Mouse (Mus musculus) right cerebral cortex, postnatal 14 days (tissue): ENCODE results near the gene Gm5105.

Source experiments
- DNase-seq: peaks from one replicate; pipeline ENCODE4 v3.0.0; 2022

Gm5105 gene

GRCm38 (mm10) chr3:138068103-138068502 lies 915 bp upstream of the Gm5105 start:
- no peak for DNase-seq

GRCm38 (mm10) chr3:138066348-138066856 lies 786 bp downstream of the Gm5105 start:
- DNase-seq = peak; percentile 14

GRCm38 (mm10) chr3:138065930-138066329 lies 1.3 kb downstream of the Gm5105 start:
- DNase-seq = no peak

- peak; percentile 30 for DNase-seq
Observed at GRCm38 (mm10) chr3:138064732-138065645, 2.2 kb downstream of the Gm5105 start, which contains the start of gene 1110002E22Rik. 1110002E22Rik (plus strand) TSS chr3:138065052.

DNA sequence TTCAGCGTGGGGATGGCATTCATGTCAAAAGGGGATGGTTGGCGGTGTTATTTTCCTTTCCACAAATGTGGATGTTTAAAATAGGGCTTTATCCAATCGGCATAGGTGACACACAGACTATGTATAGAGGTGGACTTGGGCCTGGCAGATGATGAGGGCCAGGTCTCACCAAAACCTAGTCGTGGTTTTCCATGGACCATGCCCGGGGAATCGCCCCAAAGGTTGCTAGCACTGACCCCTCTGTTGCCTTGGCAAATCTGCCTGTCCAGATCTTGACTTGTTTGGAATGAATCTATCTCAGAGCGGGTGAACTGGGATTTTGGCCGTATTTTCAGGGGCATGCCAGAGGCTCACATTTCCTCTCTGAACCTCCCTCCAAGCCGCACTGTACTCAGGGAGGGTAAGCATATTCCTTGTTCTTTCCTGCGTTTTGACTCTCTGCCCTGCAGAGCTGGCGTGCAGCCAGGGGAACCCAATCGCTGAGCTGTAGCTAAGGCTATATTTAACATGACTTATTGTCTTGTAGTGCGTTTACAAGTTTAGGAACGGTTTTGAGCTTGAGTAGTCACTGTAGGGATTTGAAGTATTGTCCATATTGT lies 3.4 kb downstream of the Gm5105 start:
- peak; percentile 49 for DNase-seq

GRCm38 (mm10) chr3:138062673-138063072 lies 4.5 kb downstream of the Gm5105 start:
- no peak for DNase-seq

DNA sequence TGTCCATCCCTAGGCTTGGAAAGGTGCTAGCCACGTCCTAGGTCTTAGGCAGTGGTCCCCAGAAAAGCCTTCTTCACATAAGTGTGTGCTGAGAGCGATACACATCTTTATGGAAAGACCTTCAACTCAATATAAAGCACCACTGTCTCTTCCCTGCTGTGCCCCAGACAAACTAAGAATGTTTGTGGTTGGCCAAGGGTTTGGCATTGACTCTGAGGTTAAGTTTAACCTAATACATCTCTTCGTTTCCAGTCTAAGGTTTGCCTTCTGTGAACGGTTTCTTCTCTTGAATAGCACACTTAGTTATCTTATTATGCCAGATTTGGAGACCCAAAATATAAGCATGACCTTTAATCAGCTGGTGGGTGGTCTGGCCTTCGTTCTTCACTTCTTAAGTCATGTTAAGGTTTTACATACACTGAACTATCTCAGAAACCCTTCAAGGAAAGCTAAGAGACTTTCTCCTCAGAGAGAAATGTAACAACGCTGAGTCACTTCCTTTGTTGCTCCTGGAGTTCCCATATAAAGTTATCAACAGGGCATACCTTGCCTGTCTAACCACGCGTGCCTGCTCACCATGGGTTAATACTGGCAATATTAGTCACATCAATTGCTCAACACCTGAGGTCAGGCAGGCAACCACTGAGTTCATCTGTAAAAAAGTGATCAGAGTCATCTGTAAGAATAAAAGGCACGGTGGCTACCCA lies 5.8 kb downstream of the Gm5105 start:
- no peak for DNase-seq

DNA sequence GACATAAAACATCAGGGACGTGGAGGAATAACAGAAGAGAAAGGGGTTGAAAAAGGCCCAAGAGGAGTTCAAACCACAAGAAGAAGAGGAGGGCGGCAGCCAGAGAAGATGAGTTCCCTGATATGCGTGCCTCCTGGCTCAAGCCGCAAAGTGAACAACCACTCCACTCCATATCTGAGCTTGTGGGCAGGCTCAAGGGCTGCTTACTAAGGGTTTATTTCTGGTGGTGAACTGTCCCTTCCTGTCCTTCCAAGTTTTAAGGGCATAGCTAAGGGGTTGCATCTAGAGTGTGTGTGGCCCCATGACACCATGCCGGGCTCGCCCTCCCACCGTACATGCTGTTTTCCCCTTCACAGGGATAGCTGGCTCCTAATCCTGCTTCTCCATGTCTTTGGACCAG lies 6.8 kb downstream of the Gm5105 start:
- no peak for DNase-seq

- DNase-seq = no peak
Observed at GRCm38 (mm10) chr3:138058226-138058625, 9.0 kb downstream of the Gm5105 start.

- DNase-seq = no peak
Observed at GRCm38 (mm10) chr3:138056976-138057375, 10.2 kb downstream of the Gm5105 start.

DNA sequence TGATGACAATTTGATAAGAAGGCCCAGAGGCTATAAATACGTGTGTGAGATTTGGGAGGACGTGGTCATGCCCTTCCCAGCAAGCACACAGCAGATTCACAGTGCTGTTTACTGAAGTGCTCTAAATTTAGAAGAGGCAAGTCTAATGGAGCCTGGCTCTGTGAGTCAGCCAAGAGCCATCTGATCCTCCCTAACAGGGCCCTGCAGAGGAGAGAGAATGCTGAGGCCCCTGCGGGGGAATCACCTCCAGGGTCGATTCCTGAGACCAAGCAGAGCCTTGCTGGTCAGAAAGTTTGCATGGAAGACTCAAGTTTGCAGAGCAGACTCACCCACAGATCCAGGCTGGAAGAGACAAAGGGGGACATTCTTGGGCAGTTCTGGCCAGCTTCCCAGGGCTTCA lies 13.2 kb downstream of the Gm5105 start:
- no peak for DNase-seq

DNA sequence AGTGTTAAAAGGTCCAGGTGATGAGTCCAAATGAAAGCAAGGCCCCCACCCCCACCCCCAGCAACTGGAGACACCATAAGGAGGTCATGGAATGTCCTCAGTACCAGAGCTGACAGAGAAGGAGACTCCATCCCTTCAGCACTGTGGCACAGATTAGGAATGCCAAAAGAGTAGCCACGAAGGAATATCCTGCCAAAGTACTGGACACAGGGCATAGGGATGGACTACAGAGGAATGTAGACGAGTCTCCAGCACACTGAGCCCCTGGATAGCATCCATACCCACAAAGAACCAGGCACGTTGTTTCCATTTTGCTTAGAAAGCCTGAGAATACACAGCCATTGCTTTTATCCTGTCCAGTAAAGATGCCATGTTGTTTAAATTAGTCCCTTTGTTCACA lies 15.8 kb downstream of the Gm5105 start:
- no peak for DNase-seq

- DNase-seq = no peak
Observed at GRCm38 (mm10) chr3:138050772-138051171, 16.4 kb downstream of the Gm5105 start.

DNA sequence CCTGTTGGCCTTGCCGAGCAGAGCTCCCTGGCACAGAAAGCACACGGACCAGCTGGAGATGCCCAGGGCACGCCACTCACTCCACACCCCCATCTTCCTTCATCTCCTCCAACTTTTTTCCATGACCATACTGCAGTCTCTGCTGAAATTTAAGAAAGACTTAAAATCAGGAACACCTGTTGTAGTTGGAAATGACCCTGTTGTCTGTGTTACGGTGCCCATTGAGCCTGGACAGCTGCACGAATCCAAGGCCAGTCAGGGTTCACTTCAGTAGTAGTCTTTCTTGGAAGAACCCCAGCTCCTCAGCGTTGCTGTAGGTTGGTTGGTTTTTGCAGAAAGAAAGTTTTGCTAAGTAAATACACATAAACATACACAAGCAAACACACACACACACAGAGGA lies 17.6 kb downstream of the Gm5105 start:
- no peak for DNase-seq

DNA sequence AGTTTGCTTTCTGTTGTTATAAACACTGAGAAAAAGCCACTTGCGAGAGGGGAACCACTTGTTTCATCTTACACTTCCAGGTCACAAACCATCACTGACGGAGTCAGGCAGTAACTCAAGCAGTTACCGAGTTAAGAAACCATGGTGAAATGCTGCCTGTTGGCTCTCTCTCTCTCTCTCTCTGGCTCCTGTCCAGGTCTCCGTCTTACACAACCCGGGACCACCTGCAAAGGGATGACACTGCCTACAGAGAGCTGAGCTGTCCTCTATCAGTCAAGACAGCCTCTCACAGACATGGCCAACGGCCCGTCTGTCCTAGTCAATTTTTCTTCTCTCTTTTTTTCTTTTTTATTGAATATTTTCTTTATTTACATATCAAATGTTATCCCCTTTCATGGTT lies 23.9 kb downstream of the Gm5105 start:
- no peak for DNase-seq

- no peak for DNase-seq
Observed at GRCm38 (mm10) chr3:138041591-138042301, 25.4 kb downstream of the Gm5105 start.

DNA sequence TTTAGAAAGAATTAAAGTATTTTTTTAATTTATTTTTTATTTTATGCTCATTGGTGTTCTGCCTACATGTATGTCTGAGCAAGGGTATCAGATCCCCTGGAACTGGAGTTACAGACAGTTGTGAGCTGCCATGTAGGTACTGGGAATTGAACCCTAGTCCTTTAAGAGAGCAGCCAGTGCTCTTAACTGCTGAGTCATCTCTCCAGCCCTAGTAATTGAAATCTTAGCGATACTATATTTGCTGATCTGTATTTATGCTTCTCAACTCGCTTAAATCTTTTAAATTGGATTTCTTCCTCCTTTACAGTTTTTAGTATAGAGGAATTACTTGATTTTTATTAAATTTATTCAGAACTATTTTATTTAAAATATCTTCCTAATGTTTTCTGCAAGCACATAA lies 26.2 kb downstream of the Gm5105 start:
- DNase-seq = no peak

GRCm38 (mm10) chr3:138033986-138034385 lies 33.2 kb downstream of the Gm5105 start:
- no peak for DNase-seq

DNA sequence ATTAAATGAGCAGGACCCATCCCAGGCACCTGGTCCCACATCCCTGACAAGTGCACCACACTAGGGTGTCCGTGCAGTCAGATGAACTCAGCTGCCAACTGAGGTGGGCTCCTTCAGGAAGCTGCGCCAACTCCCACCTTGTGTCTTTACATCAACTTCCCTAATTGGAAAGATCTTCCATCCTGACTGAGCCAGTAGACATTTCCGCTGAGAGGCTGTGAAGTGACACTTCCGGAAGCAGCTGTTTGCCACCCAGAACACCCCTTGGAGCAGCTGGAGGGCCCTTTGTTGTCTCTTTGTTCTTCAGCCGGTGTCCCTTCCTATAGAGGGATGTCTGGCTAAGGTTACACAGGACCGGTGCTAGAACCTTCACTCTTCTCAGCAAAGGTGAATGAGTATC lies 36.6 kb downstream of the Gm5105 start:
- no peak for DNase-seq

DNA sequence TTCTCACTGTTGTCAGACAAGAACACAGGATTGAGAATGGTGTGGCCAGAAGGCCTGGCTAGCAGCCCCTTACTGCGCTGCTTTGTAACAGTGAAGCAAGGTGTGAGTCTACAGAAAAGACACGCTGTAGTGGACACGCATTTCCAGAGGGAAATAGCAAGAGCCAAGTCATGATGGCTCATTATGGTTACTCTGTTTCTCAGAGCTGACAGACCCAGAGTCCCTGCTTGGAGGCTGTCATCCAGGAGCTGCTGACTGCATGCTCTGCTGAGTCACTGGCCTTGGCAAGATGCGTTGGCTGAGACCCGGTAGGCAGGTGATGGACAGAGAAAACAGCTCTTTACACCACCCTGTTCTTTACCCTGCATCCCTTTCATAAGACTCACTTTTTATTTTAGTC lies 37.8 kb downstream of the Gm5105 start:
- no peak for DNase-seq

- no peak for DNase-seq
Observed at GRCm38 (mm10) chr3:138027575-138028362, 39.4 kb downstream of the Gm5105 start.

DNA sequence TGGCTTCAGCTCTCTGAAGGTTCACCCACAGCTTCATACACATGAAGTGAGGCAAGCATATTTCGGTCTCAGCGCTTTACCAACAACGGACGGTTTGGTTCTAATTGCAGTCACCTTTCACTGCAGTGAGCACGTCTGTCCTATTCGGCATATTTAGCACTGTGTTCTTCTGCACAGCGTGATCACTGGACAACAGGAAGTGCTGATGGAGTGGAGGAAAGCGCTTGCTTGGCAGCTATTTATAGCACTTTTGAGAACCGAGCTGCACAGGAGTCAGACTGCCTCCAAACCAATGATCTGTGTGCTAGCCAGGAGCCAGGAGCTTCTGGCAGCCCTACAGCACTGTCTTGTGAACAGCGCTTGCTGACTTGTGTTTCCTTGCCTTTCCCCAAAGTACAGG lies 40.9 kb downstream of the Gm5105 start:
- DNase-seq = no peak
